Mouse (Mus musculus) kidney, postnatal 14 days (tissue): ENCODE data around the gene Fgfr2.

Source experiments
- DNase-seq: peaks from one replicate; pipeline ENCODE4 v3.0.0; 2022; ENCODE audit warnings: mixed read lengths

Fgfr2 gene

GRCm38 (mm10) chr7:132599071-132599975 lies 523.8 kb downstream of the Fgfr2 start, which contains the start of gene Nkx1-2:
TSS of gene Nkx1-2 (minus strand) at chr7:132599637.
- no peak for DNase-seq

GRCm38 (mm10) chr7:132597251-132598041 lies 525.7 kb downstream of the Fgfr2 start:
- DNase-seq: peak; percentile 10

- DNase-seq: no peak
Measured at GRCm38 (mm10) chr7:132596557-132597250, 526.4 kb downstream of the Fgfr2 start.

GRCm38 (mm10) chr7:132595787-132596186 lies 527.4 kb downstream of the Fgfr2 start:
- no peak for DNase-seq

GRCm38 (mm10) chr7:132594325-132594724 lies 528.8 kb downstream of the Fgfr2 start:
- DNase-seq: no peak

DNA sequence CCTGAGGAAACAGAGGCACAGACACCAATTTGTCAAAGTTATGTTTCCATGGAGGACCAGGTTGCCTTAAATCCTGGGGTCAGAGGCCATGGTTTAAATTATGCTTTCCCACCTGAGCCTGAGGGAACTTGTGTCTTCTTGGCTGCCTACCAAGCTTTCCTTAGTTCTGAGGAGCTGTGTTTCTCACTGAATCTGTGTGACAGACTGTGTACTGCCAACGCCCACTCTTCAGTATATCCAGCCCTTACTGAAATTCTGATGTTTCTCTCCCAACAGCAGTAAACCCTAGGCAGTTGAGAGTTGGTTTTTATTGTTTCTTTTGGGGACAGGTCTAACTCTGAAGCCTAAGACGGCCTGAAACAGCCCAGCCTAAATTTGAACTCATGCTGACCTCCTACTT lies 529.4 kb downstream of the Fgfr2 start:
- DNase-seq: no peak

DNA sequence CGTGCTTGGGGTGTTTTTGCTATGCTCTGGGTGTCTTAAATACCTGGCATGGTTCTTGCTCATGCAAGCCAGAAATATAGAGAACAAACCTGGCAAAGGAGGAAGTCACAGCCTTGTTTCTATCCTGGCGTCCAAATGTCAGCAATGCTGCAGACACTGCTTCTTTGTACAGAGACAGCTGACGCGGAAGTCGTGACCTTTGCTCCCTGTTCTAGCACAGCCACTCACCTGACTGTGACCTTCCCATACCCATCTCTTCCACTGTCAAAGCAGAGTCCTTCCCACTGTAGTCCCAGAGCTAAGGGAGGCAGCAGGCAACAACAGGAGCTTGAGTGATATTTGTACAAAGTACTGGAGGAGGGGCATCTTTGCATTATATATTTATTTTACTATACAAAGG lies 533.5 kb downstream of the Fgfr2 start:
- no peak for DNase-seq

DNA sequence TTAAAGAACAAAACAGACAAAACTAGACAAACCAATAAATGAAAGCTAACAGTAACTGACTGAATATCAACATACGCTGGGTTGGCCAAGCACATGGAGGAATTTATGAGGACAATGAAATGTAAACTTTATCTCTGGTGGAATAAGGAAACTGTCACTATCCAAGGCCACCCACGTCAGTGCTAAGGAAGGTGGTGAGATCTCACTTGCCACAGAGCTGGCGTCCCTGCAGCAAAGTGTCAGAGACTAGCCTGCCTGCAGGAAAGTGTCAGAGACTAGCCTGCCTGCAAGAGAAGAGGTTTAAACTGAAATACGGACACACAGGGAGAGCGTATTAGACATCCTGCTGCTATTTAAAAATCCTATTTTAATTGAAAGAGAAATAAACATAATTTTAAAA lies 536.0 kb downstream of the Fgfr2 start:
- DNase-seq: no peak

GRCm38 (mm10) chr7:132585695-132586491 lies 537.3 kb downstream of the Fgfr2 start:
- DNase-seq: no peak

DNA sequence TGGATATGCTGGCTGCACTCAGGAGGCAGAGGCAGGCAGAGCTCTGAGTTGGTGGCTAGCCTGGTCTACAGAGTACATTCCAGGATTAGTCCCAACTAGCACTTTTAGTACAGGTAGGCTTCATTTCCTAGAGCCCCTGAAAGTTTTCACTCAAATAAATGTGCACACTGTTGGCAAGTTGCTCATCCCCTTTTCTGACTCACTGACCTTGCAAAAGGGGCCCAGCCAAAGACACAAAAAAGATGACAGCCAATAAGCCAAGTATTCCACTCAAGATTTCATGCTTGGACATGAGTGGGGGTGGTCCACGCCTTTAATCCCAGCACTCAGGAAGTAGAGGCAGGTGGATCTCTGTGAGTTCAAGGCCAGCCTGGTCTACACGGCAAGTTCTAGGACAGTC lies 541.7 kb downstream of the Fgfr2 start:
- no peak for DNase-seq

GRCm38 (mm10) chr7:132580511-132580910 lies 542.6 kb downstream of the Fgfr2 start:
- no peak for DNase-seq

GRCm38 (mm10) chr7:132576891-132577290 lies 546.3 kb downstream of the Fgfr2 start:
- no peak for DNase-seq

DNA sequence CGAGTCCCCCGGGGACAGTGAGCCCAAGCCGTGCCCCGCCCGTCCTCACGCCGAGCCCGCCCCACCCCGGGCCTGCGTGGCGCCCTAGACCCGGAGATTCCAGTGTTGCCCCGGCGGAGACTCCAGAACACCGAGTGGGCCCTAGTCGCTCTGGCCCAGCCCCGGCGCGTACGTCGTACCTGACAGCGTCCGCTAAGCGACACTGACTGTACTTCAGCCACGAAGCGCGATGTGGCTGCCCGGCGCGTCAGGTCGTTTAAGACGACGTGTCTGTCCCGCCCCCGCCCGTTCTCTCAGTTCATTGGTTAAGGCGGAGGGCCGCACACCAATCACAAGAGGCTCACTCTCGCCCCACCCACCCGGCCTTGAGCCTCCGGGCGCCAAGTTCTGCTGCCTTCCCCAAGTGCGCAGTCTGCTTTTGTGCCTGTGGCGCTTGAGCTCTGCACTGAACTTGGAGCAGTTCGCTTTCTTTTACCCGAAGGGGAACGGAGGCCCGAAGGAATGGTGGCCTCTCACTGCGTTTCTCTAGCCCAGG lies 547.0 kb downstream of the Fgfr2 start, which contains the start of gene Oat:
Gene Oat, minus strand, starts transcription at position 283 of the 535 bp plus-strand sequence.
- DNase-seq: peak; percentile 96

DNA sequence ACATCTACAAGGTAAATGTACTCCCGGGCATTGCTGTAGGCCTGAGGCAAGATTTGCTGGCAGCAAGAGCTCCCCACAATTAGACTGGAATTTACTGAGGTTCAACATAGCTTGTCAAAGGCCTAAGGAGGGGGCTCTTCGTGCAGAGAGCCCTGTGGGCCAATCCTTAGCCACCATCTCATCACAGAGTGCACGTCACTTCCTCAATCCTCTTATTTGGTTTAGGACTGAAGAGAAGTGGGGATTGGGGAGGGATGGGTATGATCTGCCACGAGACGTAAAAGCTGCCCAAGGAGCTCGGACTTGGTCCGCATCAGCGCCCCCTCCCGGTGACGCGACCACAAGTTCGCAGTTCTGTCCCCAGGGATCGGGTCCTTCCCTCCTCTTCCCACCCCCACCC lies 547.5 kb downstream of the Fgfr2 start:
- peak; percentile 83 for DNase-seq

DNA sequence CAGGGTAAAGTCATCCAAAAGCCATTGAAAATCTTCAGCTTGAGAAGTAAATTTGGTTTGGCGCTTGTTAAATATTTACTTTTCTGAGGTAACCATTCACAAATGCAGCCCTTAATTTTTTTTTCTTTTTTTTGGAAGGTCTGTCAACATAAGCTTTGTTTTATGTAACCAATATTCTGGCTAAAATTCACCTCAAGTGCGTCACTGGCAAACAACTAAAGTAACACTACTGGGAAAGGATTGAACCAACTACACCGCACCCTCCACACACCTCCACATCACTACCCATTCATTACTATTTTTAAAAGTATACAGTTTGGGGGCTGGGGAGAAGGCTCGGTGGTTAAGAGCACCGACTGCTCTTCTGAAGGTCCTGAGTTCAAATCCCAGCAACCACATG lies 548.5 kb downstream of the Fgfr2 start:
- no peak for DNase-seq

DNA sequence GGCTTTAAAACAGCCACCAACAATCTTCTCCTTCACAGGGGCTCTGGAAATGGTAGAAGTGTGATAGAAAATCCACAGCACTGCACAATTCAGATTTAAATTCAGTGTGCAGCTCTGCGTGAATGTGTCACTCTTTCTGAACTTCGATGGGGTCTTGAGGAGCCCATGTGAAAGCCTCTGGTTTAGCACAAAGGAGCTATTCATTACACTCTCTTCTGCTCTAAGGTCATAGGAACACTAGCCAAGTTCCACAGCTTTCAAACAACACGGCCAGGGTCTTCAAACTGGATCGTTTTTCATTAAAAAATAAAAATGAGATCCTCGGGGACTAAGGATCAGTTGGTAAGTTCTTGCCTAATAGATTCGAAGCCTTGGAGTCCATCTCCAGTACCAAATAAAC lies 549.9 kb downstream of the Fgfr2 start:
- DNase-seq: no peak

DNA sequence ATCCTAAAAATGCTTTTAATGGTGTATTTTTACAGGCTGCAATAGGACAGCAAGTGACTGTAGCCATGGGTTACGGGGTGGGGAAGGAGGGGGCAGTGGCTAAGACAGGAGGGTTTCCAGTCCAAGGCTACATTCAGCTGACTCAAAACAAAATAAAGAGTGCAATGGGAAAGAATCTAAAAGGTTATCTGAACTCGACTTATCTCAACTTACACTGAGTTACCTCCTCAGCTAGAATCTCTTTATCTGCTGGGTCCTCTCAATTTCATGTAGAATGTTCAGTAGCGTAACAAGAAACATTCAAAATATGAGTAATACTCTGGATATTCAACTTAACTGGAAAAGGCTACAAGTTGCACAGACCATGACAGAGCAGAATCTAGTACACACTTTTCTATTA lies 550.4 kb downstream of the Fgfr2 start:
- no peak for DNase-seq

DNA sequence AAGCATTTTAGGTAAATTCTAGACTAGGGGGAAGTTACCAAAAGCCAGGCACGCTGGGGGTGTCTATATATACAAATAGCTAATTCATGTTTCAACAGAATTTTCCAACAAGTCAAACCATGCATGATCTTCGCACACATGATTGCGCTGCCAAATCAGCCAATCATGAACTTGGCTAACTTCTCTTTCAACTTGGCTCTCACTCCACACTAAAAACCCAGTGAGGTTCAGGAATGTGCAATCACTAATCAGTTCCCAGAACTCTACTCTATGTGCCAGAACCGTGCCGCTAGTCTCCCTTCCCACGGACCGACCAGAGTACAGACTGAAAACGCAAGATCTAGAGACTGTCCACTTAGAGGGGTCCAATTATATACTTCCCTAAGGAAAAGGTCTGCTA lies 551.7 kb downstream of the Fgfr2 start:
- DNase-seq: peak; percentile 72

DNA sequence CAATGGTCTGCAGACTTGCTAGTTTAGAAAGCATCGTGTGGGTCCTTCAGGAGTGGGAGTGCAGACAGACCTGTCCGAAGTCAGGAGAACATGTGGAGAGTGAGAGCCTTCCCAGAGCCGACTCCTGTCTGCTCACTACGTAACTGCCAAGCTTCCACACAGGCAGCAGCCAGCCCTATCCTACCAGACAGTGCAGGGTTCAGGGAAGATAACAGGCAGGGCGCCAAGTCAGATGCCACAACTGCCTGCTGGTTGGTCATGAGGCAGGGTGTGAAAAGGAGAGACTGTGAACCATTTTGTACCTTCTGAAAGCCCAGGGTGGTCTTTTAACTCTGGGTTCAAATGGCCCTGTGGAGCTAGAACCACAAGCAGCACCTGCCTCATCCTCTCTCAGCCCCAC lies 553.1 kb downstream of the Fgfr2 start:
- DNase-seq: peak; percentile 83

DNA sequence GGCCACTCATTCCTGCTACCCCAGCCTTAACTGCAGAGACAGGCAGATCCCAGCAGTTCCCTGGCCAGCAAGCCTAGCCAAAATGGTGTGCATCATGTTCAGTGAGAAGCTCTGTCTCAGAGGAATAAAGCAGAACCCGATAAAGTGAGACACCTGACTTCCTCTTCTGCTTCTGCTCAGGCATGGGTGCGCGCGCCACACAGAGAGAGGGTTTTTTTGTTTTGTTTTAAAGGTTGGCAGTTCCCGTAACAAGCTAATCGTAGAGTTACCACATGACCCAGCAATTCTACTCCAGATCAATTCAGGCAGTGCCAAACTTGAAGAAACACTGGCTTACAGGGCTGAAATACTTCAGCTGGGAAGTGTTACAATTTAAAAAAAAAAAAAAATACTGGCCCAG lies 554.3 kb downstream of the Fgfr2 start:
- DNase-seq: no peak

DNA sequence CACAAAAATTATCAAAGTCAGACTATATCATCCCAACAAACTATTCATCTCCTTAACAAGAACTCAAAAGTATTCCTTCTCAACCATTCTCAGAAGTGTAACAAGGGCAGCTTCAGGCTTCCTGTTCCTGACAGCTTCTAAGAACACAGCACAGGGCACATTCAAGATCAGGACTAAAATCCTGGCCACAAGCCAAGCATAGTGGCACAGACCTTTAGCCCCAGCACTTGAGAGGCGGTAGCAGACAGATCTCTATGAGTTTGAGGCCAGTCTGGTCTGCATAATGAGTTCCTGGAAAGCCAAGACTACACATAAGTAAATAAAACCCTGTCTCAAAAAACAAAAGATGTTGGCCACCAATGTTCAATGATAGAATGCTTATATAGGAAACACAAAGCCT lies 557.3 kb downstream of the Fgfr2 start:
- DNase-seq: peak; percentile 78

DNA sequence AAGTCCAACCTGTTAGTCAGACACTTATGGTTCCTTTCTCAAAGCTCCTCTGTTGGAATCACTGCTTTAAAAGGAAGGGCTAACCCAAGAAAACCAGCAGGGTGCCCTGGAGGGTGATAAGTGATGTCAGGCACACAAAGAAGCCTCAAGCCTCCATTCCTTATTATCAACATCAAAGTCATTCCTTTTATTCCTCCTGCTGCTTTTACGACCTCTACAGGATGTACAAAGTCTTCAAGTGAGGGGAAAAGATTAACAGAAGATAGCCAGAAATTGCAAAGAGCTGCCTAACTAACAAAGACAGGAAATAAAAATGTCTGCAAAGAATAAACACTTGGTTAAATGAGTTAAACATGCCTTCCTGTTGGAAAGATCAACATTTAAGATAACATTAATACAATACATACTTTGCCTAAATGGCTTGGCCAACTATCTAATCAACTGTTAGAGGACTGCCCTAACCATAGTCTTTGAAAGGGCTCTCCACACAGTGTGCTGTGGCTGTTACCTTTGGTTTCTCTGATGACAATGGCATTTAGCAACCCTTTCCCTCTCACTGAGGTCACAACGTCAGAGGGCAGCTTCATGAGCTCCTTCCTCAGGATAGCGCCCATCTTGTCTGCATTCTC lies 563.9 kb downstream of the Fgfr2 start:
- DNase-seq: no peak
